Mouse (Mus musculus) liver, adult 2 months (tissue): ENCODE measurements around the gene Ptchd3.

ENCODE experiments used
- CTCF ChIP-seq: fragments of 200-500 bp; IDR thresholded peaks from 2 replicates; pipeline ENCODE4 v1.5.1; 2011; ENCODE audit warnings: low read depth, low read length, control low read depth
- POLR2A ChIP-seq: fragments of 200-500 bp; IDR thresholded peaks from 2 replicates; pipeline ENCODE4 v1.6.1; 2011; ENCODE audit warnings: low read length, control low read depth; ENCODE audit not compliant: insufficient read depth; ENCODE audit errors: extremely low read depth

- TF ChIP-seq CTCF (no peak), POLR2A (no peak)
Observed at GRCm38 (mm10) chr11:121795978-121796377, 34.1 kb upstream of the Ptchd3 start.
